Comparison of ENCODE assay signal across 1 mouse cellular context in the genomic region with DNA sequence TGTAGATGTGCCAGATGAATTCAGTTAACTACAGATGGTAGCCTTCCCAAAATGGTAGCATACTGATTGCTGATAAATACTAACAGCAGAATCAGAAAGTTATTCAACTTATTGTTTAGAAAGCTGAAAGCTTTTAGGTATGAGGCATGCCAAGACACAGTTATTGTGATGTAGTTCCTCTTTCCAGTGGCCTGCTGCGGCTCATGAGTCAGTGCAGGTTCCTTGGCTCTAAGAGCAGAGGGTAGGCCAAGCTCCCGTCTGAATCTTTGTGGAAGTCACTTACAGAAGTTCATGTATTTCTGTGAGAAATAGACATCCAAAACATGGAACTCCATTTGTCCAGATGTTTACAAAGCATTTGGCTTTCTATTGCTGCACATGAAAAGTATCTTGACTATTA.
TF ChIP-seq lines count a peak whose summit lies in the region.

No protein-coding gene starts in this region.

TF ChIP-seq in MEL, 35 proteins besides CTCF, POLR2A, EP300 and RAD21 (continued from another document):
- TF ChIP-seq ETS1 (IDR thresholded peaks at IDR 0.05; ENCODE audit: low read depth, low read length) (no peak), GABPA (IDR thresholded peaks at IDR 0.05; ENCODE audit: low read depth, low read length) (no peak), SMC3 (IDR thresholded peaks at IDR 0.05; ENCODE audit: low read depth, low read length) (no peak), CHD2 (IDR thresholded peaks at IDR 0.05; ENCODE audit: low read length) (no peak)
